Mouse (Mus musculus): Measurements from ENCODE around the gene Rps6ka3. TPM values are rescaled to one million over a fixed set of nuclear protein-coding genes. Genes with fewer than 3 reads are reported as not detected.

Gene Rps6ka3
- polyA plus RNA-seq, 1 experiment from 2014 or later: 6.6 TPM

GRCm38 (mm10) chrX:159256921-159257421, 46.9 kb downstream of the Rps6ka3 start:
- 14% methylated on average over 20 of the region's 20 CpGs for WGBS
- no peaks in the 10 kb centered on the region for H3K4me1 ChIP-seq (ENCODE audit: insufficient read depth)
- H3K36me3 ChIP-seq (ENCODE audit: insufficient read depth): no peaks in the 10 kb centered on the region
- TF ChIP-seq CTCF (IDR thresholded peaks at IDR 0.05; ENCODE audit: low read depth): no peak
- peak overlapping the region; percentile 84; the same call in 1 of the 2 replicates for H3K27ac ChIP-seq (ENCODE audit: low read depth)
- H3K9me3 ChIP-seq (ENCODE audit: low read depth, low read length): no peaks in the 10 kb centered on the region
- no peaks in the 10 kb centered on the region for H3K27me3 ChIP-seq (ENCODE audit: insufficient read depth, low read length)
- peak; percentile 61 for DNase-seq
- H3K4me3 ChIP-seq (ENCODE audit: low read depth, low read length): peak overlapping the region; percentile 61
- no peak for ATAC-seq (ENCODE audit: insufficient read depth)
- peak overlapping the region; percentile 58 for H3K4me2 ChIP-seq
- peak overlapping the region; percentile 72 for H3K9ac ChIP-seq

GRCm38 (mm10) chrX:159264681-159265080, 54.6 kb downstream of the Rps6ka3 start:
- Histone ChIP-seq H3K36me3 (ENCODE audit: insufficient read depth) (no peaks in the 10 kb centered on the region), H3K9me3 (ENCODE audit: low read depth, low read length) (no peaks in the 10 kb centered on the region), H3K4me2 (no peak overlapping the region), H3K4me1 (ENCODE audit: insufficient read depth) (no peaks in the 10 kb centered on the region), H3K27me3 (ENCODE audit: insufficient read depth, low read length) (no peaks in the 10 kb centered on the region), H3K4me3 (ENCODE audit: low read depth, low read length) (no peak overlapping the region), H3K9ac (no peak overlapping the region), H3K27ac (ENCODE audit: low read depth) (no peak overlapping the region)
- ATAC-seq (ENCODE audit: insufficient read depth) (no peak), DNase-seq (peak; percentile 6)
- WGBS: 47% methylated on average over 3 of the region's 3 CpGs
- peak; percentile 47 for TF ChIP-seq CTCF (IDR thresholded peaks at IDR 0.05; ENCODE audit: low read depth)

GRCm38 (mm10) chrX:159269072-159269471, 59.0 kb downstream of the Rps6ka3 start:
- no peaks in the 10 kb centered on the region for H3K36me3 ChIP-seq (ENCODE audit: insufficient read depth)
- no peaks in the 10 kb centered on the region for H3K4me1 ChIP-seq (ENCODE audit: insufficient read depth)
- H3K4me3 ChIP-seq (ENCODE audit: low read depth, low read length): no peak overlapping the region
- H3K27ac ChIP-seq (ENCODE audit: low read depth): no peak overlapping the region
- no peaks in the 10 kb centered on the region for H3K27me3 ChIP-seq (ENCODE audit: insufficient read depth, low read length)
- no peaks in the 10 kb centered on the region for H3K9me3 ChIP-seq (ENCODE audit: low read depth, low read length)
- no peak for ATAC-seq (ENCODE audit: insufficient read depth)
- H3K9ac ChIP-seq: no peak overlapping the region
- TF ChIP-seq CTCF (IDR thresholded peaks at IDR 0.05; ENCODE audit: low read depth): peak; percentile 53
- no peak overlapping the region for H3K4me2 ChIP-seq
- peak; percentile 59 for DNase-seq

DNA sequence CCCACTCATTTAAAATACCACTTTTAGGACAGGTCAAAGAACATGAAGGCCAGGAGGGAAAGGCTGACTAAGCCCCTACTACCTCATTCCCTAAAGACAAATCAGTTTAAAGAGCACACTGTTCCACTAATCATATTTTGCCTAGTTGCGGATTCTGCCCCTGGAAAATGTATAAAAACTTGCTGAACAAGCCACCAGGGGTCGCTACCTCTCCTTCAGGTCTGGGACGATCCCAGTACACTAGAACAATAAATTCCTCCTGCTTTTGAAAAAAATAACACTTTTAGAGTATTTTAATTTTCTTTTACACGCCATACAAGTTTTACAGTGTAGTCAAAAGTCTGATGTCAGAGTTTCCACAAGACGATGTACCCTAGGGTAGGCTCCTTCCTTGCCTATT, 76.7 kb downstream of the Rps6ka3 start:
- H3K27ac ChIP-seq (ENCODE audit: low read depth): no peak overlapping the region
- no peaks in the 10 kb centered on the region for H3K27me3 ChIP-seq (ENCODE audit: insufficient read depth, low read length)
- ATAC-seq (ENCODE audit: insufficient read depth) (no peak), DNase-seq (peak; percentile 18)
- no peak overlapping the region for H3K9ac ChIP-seq
- no peaks in the 10 kb centered on the region for H3K9me3 ChIP-seq (ENCODE audit: low read depth, low read length)
- no peak overlapping the region for H3K4me3 ChIP-seq (ENCODE audit: low read depth, low read length)
- H3K4me2 ChIP-seq: no peak overlapping the region
- TF ChIP-seq CTCF (IDR thresholded peaks at IDR 0.05; ENCODE audit: low read depth): peak; percentile 31; the same call in 1 of the 2 replicates
- H3K36me3 ChIP-seq (ENCODE audit: insufficient read depth): no peaks in the 10 kb centered on the region
- WGBS: 73% methylated on average over 5 of the region's 5 CpGs
- no peaks in the 10 kb centered on the region for H3K4me1 ChIP-seq (ENCODE audit: insufficient read depth)

- Histone ChIP-seq H3K27ac (ENCODE audit: low read depth) (no peak overlapping the region), H3K4me2 (no peak overlapping the region), H3K9me3 (ENCODE audit: low read depth, low read length) (no peaks in the 10 kb centered on the region), H3K27me3 (ENCODE audit: insufficient read depth, low read length) (no peaks in the 10 kb centered on the region), H3K4me1 (ENCODE audit: insufficient read depth) (no peaks in the 10 kb centered on the region), H3K36me3 (ENCODE audit: insufficient read depth) (no peaks in the 10 kb centered on the region), H3K9ac (no peak overlapping the region), H3K4me3 (ENCODE audit: low read depth, low read length) (no peak overlapping the region)
- no peak for DNase-seq
- 100% methylated on average over 1 of the region's 1 CpGs for WGBS
- ATAC-seq (ENCODE audit: insufficient read depth): no peak
- TF ChIP-seq CTCF (IDR thresholded peaks at IDR 0.05; ENCODE audit: low read depth): no peak
Measured at GRCm38 (mm10) chrX:159295879-159296278, 85.8 kb downstream of the Rps6ka3 start.

DNA sequence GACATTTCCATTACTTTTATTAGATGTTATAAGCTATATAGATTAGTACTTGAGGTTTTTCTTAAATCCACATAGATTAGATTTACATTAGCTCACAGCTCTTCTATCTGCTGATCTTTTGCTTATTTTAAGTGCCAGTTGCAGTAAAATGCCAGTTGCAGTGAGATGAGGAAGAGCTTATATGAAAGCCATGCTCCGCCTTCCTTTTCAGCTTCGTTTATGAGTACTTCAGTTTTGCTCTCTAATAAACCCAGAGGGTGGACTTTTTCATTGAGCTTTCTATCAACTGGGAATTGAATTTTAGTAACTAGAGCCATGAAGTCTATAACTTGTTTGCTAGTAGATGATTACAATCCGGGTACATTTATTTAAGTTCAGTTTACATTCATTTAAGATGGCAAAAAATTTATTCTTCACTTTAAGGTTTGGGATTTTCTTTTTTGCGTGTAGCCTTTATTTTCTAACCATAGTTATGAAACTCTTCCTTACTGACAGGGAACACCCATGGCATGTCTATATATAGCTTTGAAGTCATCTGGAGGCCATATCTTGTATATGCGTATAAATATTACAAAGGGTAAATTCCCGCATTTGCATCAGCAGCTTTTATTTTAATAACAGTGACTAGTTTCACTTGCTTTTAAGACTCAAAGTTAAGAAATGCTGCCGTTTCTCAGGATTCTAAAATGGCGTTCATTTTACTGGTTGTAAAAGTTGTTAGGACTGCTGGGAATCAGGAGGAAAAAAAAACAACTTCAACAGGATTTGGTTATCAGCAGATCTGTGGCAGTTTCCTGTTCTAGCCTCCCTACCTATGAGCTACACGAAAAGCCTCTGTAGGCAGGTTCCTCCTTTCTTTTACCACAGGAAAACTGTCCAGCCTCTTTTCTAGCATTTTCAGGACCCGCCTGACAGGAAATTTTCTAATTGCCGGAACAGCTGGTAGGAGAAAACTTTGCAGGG, 92.5 kb downstream of the Rps6ka3 start:
- H3K4me3 ChIP-seq (ENCODE audit: low read depth, low read length): no peak overlapping the region
- H3K27ac ChIP-seq (ENCODE audit: low read depth): no peak overlapping the region
- ATAC-seq (ENCODE audit: insufficient read depth) (no peak), DNase-seq (peak; percentile 23)
- H3K36me3 ChIP-seq (ENCODE audit: insufficient read depth): no peaks in the 10 kb centered on the region
- H3K4me1 ChIP-seq (ENCODE audit: insufficient read depth): no peaks in the 10 kb centered on the region
- 64% methylated on average over 11 of the region's 11 CpGs for WGBS
- H3K9ac ChIP-seq: no peak overlapping the region
- no peak overlapping the region for H3K4me2 ChIP-seq
- no peaks in the 10 kb centered on the region for H3K9me3 ChIP-seq (ENCODE audit: low read depth, low read length)
- H3K27me3 ChIP-seq (ENCODE audit: insufficient read depth, low read length): no peaks in the 10 kb centered on the region
- no peak for TF ChIP-seq CTCF (IDR thresholded peaks at IDR 0.05; ENCODE audit: low read depth)

GRCm38 (mm10) chrX:159315293-159315692, 105.2 kb downstream of the Rps6ka3 start:
- Histone ChIP-seq H3K4me1 (ENCODE audit: insufficient read depth) (no peaks in the 10 kb centered on the region), H3K27me3 (ENCODE audit: insufficient read depth, low read length) (no peaks in the 10 kb centered on the region), H3K9me3 (ENCODE audit: low read depth, low read length) (no peaks in the 10 kb centered on the region), H3K9ac (no peak overlapping the region), H3K36me3 (ENCODE audit: insufficient read depth) (peaks cover 2% of the 10 kb centered on the region; the same call in 1 of the 2 replicates), H3K27ac (ENCODE audit: low read depth) (no peak overlapping the region), H3K4me2 (no peak overlapping the region), H3K4me3 (ENCODE audit: low read depth, low read length) (no peak overlapping the region)
- 74% methylated on average over 7 of the region's 7 CpGs for WGBS
- no peak for TF ChIP-seq CTCF (IDR thresholded peaks at IDR 0.05; ENCODE audit: low read depth)
- DNase-seq (no peak), ATAC-seq (ENCODE audit: insufficient read depth) (no peak)
